In genomic region chr16:40968088-40968860, GRCm38 (mm10) we compare ENCODE assay signal across 7 mouse cellular contexts.
A peak's percentile ranks its signal among the peaks of the same experiment; 100 is the strongest.
DNase-seq lines count a peak whose midpoint lies in the region; ATAC-seq and TF ChIP-seq lines count a peak whose summit lies in the region.

No protein-coding gene starts in this region.

- no peaks in the 10 kb centered on the region for H3K4me1 ChIP-seq in embryonic fibroblast, embryonic 13.5 days (ENCODE audit: control insufficient read depth, insufficient read depth, low read length)
- no peaks in the 10 kb centered on the region for H3K4me1 ChIP-seq in heart, embryonic 11.5 days (ENCODE audit: control insufficient read depth, insufficient read depth, low read length)
- peaks cover 4% of the 10 kb centered on the region; the same call in 1 of the 2 replicates for H3K4me1 ChIP-seq in kidney, embryonic 15.5 days
- H3K4me1 ChIP-seq in limb, embryonic 13.5 days = peaks cover 6% of the 10 kb centered on the region; the same call in 1 of the 2 replicates

- H3K4me2 ChIP-seq in heart, embryonic 11.5 days = peak overlapping the region; percentile 61
- H3K4me2 ChIP-seq in kidney, embryonic 15.5 days = peak overlapping the region; percentile 56
- H3K4me2 ChIP-seq in limb, embryonic 13.5 days (replicated peaks) = peak overlapping the region; percentile 62

- TF ChIP-seq POLR2A in brain, embryonic 14.5 days (IDR thresholded peaks at IDR 0.05; ENCODE audit: borderline replicate concordance, extremely low read depth, insufficient read depth, insufficient read length, poor library complexity, severe bottlenecking) = no peak
- no peak for TF ChIP-seq POLR2A in embryonic fibroblast, embryonic 13.5 days (IDR thresholded peaks at IDR 0.05; ENCODE audit: low read depth, low read length)

- H3K4me3 ChIP-seq in embryonic fibroblast, embryonic 13.5 days (ENCODE audit: insufficient read depth, low read length) = no peak overlapping the region
- H3K4me3 ChIP-seq in heart, embryonic 11.5 days (ENCODE audit: low read depth, low read length) = peak overlapping the region; percentile 24
- H3K4me3 ChIP-seq in kidney, embryonic 15.5 days (replicated peaks) = peak overlapping the region; percentile 26
- peak overlapping the region; percentile 31 for H3K4me3 ChIP-seq in limb, embryonic 13.5 days

- no peak overlapping the region for H3K9ac ChIP-seq in heart, embryonic 11.5 days (ENCODE audit: low read depth, low read length)
- no peak overlapping the region for H3K9ac ChIP-seq in kidney, embryonic 15.5 days
- H3K9ac ChIP-seq in limb, embryonic 13.5 days = no peak overlapping the region

- TF ChIP-seq CTCF in brain, embryonic 14.5 days (IDR thresholded peaks at IDR 0.05; ENCODE audit: borderline replicate concordance, extremely low read depth, insufficient read depth, insufficient read length) = peak; percentile 91
- peak; percentile 79; the same call in 1 of the 2 replicates for TF ChIP-seq CTCF in embryonic fibroblast, embryonic 13.5 days (IDR thresholded peaks at IDR 0.05; ENCODE audit: borderline replicate concordance, insufficient read depth, low read length)

- H3K27me3 ChIP-seq in heart, embryonic 11.5 days (ENCODE audit: control insufficient read depth, insufficient read depth, low read length) = no peaks in the 10 kb centered on the region
- peaks cover 8% of the 10 kb centered on the region; the same call in 1 of the 2 replicates for H3K27me3 ChIP-seq in kidney, embryonic 15.5 days
- H3K27me3 ChIP-seq in limb, embryonic 13.5 days = 0 out of 2 replicates have a peak, but pooled peaks cover 5% of the 10 kb centered on the region

- WGBS in heart, embryonic 11.5 days (ENCODE audit: insufficient replicate concordance) = 27% methylated on average over 17 of the region's 17 CpGs
- 25% methylated on average over 17 of the region's 17 CpGs for WGBS in kidney, embryonic 15.5 days
- WGBS in limb, embryonic 13.5 days = 21% methylated on average over 17 of the region's 17 CpGs

- no peaks in the 10 kb centered on the region for H3K9me3 ChIP-seq in heart, embryonic 11.5 days (replicated peaks; ENCODE audit: control insufficient read depth, low read length)
- H3K9me3 ChIP-seq in kidney, embryonic 15.5 days (replicated peaks) = no peaks in the 10 kb centered on the region
- H3K9me3 ChIP-seq in limb, embryonic 13.5 days = no peaks in the 10 kb centered on the region

- ATAC-seq in heart, embryonic 11.5 days (replicated peaks; ENCODE audit: insufficient number of reproducible peaks, low FRiP score, low TSS enrichment) = peak; percentile 80; the same call in 1 of the 2 replicates
- peak; percentile 98 for ATAC-seq in kidney, embryonic 15.5 days (replicated peaks; ENCODE audit: low FRiP score)
- peak; percentile 95 for ATAC-seq in limb, embryonic 13.5 days (ENCODE audit: low FRiP score, low read depth)

- H3K27ac ChIP-seq in embryonic fibroblast, embryonic 13.5 days (ENCODE audit: insufficient read depth, low read length) = no peak overlapping the region
- H3K27ac ChIP-seq in heart, embryonic 11.5 days (ENCODE audit: low read depth, low read length) = no peak overlapping the region
- no peak overlapping the region for H3K27ac ChIP-seq in kidney, embryonic 15.5 days
- H3K27ac ChIP-seq in limb, embryonic 13.5 days = no peak overlapping the region

- peak; percentile 97 for DNase-seq in brain, embryonic 14.5 days (ENCODE audit: low read depth)
- DNase-seq in neural tube, embryonic 10.5 days (ENCODE audit: extremely low spot score, low spot score) = peak; percentile 69
- DNase-seq in urinary bladder, adult 2 months (ENCODE audit: low spot score) = peak; percentile 28

- no peaks in the 10 kb centered on the region for H3K36me3 ChIP-seq in heart, embryonic 11.5 days (ENCODE audit: control insufficient read depth, insufficient read depth, low read length)
- H3K36me3 ChIP-seq in kidney, embryonic 15.5 days = no peaks in the 10 kb centered on the region
- H3K36me3 ChIP-seq in limb, embryonic 13.5 days = no peaks in the 10 kb centered on the region

Comparison
In these comparisons a context has a peak if more than half of its experiments do, and no peak if none do; other contexts are left out.
1. DNase-seq: peak in every context shown above with its lines; median percentile 97 in brain, embryonic 14.5 days; 69 in neural tube, embryonic 10.5 days; 28 in urinary bladder, adult 2 months.